Mouse (Mus musculus) lung, postnatal 0 days (tissue): ENCODE results near the gene Slc38a10.

Experiments
- CTCF ChIP-seq: IDR thresholded peaks from 2 replicates; pipeline ENCODE4 v1.5.1; 2016; ENCODE audit warnings: antibody characterized with exemption, mild to moderate bottlenecking
- EP300 ChIP-seq: IDR thresholded peaks from 2 replicates; pipeline ENCODE4 v1.6.1; 2016; ENCODE audit warnings: antibody characterized with exemption, mild to moderate bottlenecking, control low read depth

- TF ChIP-seq EP300 (no peak), CTCF (peak; percentile 63)
Observed at GRCm38 (mm10) chr11:120067834-120068233, 83.3 kb downstream of the Slc38a10 start.
